Mouse (Mus musculus) megakaryocyte-erythroid progenitor cell, adult 5-6 weeks (primary cell): ENCODE data around the gene Nfia. TPM values are rescaled to one million over a fixed set of nuclear protein-coding genes. Genes with fewer than 3 reads are reported as not detected.
A peak's percentile ranks its signal among the peaks of the same experiment; 100 is the strongest.

ENCODE experiments used
- ATAC-seq: replicated peaks from 2 replicates; pipeline ENCODE4 v1.8.0; 2016; ENCODE audit warnings: mild to moderate bottlenecking, inconsistent platforms; ENCODE audit not compliant: severe bottlenecking, poor library complexity, low FRiP score, low TSS enrichment
- total RNA-seq, 2 experiments: library from RNA; stranded (forward) in 1 of 2; stranded (reverse) in 1 of 2; fragments of 200-1000, 215-1000 nt in 1 of 2; fragments of >200 nt in 1 of 2; fragmentation: Nextera tagmentation in 1 of 2; gene quantifications; 2 replicates each; pipeline ENCODE4 v1.2.3; 2014 to 2017

The Nfia gene
- total RNA-seq, 2 experiments from 2014 or later: 33.0 to 212 TPM

DNA sequence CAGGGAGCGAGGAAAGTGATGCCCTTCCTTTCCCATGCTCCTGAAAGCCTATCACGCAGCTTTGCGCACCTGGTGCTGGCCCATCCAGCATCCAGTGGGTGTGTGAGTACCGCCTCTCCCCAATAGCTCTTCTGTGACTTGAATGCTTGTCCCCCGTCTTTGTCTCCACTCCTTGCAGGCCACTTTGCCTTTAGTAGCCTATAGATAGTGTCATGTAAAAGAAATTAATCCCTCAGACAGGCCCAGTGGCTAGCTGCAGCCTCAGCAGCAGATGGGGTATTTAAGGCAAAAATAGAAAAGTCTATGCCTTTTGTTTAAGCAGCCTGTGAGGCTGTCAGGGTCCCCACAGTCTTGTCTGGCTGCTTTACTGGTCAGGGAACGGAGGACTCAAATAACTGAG lies 145.0 kb downstream of the Nfia start:
- no peak for ATAC-seq

DNA sequence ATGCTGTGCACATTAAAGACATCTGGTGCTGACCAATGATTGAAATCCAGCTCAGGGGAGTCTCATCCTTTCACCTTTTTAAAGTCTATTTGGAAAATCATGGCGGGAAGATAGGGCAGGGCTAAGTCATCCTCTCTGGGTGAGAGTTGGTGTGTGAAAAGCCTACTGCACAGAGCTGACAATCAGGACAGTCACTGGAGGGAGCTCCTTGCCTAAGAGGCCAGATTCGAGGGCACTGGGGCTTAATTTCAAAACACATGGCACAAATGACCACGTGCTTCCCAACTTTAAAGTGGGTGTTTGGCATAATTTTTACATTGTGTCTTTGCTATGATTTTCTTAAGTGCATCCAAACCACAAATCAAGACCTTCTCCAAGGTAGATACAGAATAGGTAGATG lies 146.1 kb downstream of the Nfia start:
- no peak for ATAC-seq

DNA sequence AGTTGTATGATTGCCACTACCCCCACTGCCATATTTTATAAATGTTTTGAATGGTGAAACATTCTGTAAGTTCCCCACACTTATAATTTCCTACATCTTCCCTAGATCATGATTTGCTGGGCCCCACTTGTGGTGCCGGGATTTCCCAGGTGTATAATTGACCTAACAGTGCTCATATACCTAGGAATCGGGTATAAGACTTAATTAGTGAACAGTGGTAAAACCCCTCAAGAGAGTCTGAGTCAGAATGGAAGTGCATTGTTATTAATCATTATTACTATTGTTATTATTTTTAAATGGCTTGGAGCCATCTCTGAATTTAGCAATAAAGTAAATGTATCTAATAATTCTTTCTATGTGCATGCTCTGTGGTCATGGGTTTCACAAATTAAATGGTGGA lies 147.2 kb downstream of the Nfia start:
- ATAC-seq: no peak

DNA sequence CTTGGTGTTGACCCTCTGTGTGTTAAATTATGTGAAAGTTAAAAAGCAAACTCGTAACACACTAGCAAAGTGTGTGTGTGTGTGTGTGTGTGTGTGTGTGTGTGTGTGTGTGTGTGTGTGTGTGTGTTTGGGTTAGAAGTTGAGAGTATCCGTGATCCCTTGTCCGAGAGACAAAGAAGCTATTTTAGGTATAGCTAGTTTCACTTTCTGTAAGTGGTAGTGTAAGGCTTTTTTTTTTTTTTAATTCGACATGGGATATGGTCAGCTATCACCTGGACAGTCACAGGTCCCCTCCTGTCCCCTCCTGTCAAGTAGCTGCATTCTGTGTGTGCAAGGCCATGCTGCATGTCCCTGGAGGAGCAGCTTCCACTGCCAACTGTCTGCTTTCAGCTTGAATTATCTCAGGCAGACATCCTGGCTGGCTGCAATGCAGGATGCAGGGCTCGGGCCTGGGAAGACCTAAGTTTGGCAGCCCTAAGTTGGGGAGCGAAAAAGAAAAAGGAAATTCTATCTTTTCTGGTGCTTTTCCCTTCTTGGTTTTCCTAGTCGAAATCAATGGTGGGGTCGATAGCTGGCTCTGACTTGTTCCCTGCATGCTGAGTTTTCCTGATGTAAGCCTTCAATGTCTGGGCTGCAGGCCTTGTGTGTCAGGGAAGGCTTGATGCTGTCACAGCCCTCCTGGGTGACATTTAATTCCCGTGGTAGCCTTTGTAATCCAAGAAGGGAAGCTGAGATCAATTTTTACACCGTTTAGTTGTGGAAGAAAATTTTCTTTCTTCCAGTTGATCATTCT lies 147.9 kb downstream of the Nfia start:
- ATAC-seq: peak; percentile 39; the same call in 1 of the 2 replicates

DNA sequence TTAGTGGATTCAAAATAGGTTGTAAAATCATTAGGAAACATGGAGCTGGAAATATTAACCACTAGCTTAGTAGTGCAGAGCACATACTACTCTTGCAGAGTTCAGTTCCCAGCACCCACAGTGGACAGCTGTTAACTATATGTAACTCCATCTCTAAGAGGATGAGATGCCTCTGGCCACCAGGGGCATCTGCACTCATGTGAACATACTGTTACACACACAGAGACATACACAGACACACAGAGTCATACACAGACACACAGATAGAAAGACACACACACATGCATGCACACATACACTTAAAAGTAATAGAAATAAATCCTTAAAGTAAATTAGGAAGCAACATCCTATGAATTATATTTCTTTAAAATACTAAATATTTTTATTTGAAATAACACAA lies 149.1 kb downstream of the Nfia start:
- no peak for ATAC-seq

DNA sequence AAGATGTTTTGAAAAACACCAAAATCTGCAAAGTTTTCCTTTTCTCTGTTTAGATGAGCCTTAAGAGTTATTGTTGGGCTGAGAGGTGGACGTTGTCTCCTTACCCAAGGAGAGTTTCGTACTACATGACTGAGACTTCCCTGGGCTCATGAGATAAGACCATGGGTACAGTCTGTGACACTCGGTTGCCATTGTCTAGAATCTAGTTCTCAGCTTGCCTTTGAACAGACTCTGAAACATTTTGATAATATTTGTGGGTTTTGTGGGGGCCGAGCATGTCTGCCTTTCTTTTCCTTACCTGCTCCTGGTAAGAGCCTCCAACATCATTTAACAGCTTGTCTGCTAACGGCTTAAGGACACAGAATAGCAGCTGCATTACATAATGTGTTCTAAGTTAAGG lies 150.7 kb downstream of the Nfia start:
- peak; percentile 84 for ATAC-seq

DNA sequence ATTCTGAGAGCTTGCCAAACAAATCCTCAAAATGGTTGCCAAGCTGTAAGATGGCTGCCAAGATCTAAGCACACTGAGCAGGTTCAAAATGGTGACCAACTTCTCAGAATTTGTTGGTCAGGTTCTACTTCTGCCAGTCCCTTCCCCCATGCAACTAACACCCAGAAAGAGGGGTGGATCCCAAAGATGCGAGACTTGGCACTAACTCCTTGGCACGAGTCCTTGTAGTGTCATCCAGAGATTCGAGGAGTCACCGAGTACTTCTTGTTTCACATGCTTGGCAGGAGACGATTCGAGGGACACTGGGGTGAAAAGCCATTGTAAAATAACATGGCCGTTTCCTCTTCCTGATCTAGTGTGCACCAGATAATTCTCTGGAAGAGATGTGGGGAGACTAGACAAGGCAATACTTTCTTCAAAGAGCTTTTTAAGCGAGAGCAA lies 151.4 kb downstream of the Nfia start:
- peak; percentile 61 for ATAC-seq

DNA sequence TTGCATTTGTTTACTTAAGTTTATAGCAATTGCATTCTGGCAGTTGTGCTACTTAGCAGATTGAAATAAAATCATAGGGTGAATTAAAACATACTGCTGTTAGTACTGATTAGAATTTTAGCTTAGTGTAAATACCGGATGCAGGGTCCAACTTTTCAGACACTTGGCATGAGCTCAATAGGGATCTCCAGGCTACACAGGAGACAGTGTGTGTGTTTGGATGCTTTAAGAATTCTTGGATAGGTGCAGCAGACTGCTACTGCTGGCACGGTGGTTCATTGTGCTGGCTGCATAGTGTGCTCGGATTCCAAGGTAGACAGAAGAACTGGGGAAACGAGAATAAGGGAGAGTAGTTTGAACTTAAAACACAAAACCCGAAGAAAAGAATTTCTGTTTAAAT lies 151.9 kb downstream of the Nfia start:
- no peak for ATAC-seq

DNA sequence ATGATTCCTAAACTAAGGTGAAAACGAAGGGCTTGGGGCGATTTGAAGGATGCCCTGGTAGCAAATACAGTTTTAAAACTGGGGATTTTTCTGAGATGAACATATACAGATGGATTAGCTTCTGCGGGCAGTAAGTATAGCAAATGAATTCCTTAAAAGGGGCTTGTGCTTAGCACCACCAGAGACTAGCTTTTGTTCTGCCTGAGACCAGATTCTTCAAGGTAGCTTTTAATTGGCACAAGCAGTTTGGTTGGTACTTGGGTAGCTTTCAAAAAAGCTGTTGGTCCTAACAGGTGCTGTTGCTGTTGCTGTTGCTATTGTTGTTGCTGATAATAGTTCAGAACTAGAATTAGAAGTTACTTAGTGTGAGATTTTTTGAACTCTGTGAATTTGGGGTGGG lies 152.3 kb downstream of the Nfia start:
- ATAC-seq: no peak

DNA sequence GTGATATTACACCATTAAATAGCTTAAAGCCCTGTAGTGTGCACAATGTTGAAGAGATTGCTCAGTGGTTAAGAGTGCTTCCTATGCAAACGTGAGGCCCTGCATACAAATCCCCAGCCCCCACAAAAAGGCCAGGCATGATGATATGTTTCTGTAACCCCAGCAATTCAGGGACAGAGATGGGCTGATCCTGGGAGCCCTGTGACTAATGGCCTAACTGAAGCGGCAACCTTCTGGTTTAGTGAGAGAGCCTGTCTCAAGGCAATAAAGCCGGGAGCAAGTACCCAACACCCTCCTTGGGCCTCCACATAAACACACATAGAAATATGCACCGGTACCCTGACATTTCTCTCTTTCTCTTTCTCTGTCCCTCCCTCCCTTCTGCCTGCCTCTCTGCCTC lies 153.1 kb downstream of the Nfia start:
- no peak for ATAC-seq

DNA sequence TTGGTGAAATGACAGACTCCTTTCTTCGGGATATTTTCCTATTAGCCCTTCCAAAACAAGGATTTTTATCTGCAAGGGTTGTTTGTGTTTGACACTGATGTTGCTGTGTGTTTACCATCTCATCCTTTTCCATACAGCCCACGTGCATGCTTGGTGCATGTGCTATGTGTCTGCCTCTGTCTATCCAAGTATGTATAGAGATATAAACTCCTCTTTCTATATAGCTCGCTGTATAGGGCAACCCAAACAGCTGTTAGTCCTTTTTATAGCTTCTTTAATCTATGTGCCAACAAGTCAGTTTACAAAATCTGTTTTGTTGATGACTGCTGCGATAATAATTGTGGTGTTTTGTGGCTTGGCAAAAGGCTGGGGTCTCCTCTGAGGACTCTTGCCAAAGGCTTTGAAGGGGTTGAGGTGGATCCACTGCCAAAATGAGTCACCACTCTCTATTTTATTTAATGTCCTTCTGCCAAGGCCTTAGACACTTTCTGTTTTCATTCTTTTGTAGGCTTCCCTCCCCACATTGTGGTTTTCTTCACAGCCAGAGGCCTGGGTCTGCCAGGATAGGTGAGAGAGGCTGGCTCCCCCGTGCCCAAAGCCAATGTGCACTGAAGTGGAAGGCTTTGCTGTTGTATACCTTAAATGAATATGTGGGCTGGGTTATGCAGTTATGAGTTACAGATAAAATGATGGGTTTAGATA lies 154.2 kb downstream of the Nfia start:
- no peak for ATAC-seq

DNA sequence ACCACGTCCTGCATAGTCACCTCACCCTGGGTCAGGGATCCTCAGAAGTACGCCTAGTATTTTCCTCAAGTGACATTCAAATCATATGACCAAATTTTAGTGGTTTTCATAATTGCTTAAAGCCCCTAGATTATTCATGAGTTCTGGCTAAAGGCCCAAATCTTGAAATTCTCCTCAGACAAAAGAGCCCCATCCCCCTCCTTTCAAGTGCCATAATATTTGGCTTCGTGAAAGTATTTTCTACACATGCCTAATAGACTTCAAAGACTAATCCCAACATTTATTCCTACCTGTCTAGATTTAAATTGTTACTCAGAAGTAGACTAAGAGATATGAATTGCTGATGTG lies 154.7 kb downstream of the Nfia start:
- ATAC-seq: no peak

DNA sequence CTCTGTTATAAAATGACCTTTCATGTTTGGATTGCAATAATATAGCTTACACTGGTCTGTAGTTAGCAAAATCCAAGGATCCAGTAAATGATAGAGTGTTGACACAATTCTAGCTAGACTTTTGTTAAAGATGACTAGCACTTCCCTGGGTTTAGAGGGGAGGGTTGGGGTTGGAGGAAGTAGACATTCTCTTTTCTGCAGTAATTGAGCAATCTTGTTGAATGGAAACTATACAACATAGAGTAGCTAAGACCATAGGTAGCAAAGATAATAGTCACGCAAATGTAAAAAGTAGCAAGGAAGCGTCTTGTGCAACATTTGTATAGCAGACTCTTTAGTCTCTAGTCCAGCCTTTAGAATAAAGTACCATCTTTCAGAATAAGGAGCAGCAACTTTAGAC lies 163.8 kb downstream of the Nfia start:
- ATAC-seq: no peak

DNA sequence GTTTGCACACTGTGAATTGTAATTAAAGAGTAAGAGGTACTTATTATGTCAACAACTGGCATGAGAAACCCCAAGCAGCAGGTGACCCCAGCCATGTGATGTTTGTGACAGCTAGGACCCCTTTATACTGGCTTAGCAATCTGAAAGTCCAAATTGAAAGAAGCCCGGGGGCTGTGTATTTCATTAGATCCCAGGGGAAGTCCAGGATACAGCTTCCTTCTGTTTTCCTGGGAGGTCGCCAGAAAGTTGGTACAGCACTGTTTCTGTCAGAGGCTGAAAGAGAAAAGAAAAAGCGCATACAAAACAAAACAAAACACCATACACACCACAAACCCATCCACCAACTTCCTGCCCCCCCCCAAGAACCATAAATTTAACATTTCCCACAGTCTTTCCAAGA lies 164.4 kb downstream of the Nfia start:
- no peak for ATAC-seq

DNA sequence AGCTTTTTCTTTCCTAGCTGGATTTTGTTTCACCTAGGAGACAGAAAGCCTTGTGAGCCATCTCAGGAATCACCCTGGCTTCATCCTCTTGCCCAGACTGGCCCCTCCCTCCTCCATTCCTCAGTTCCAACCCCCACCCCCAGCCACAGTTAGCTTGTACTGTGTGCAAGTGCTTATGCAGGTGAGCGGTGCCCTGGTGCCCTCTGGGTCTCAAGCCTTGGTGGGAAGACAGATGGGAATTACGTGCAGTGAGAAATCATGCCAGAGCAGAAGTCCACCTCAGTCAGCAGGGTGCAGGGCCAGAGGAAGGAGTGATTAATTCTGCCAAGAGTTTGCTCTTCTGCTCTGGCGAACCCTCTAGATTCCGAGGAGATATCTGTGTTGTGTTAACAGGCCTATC lies 167.0 kb downstream of the Nfia start:
- 0 out of 2 replicates have a peak, but pooled peaks have one; percentile 3 for ATAC-seq

DNA sequence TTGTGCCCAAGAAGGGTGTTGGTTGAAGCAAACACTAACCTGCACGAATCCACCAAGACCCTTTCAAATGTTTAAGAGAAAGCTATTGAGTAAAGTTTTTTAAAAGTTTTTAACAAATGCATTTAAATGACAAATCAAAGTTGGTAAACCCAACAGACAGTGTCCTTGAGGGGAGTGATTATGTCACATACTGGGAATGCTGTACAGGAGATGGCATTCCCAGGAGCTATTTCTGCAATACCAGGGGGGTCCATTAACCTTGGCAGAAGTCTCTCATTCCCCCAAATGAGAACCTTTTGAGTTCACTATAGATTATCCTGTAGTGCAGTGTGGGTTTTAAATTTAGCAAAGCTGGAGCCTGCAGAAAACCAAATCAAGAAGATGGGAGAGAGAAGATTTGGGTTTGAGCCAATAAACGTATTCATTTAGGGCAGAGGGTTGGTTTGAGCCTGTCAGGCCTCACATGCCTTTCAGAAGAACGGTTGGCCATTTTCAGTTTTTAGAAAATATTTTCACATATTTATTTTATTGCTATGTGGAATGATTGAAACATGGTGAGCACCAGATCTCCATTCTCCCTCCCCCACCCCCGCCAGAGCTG lies 167.5 kb downstream of the Nfia start:
- ATAC-seq: no peak

DNA sequence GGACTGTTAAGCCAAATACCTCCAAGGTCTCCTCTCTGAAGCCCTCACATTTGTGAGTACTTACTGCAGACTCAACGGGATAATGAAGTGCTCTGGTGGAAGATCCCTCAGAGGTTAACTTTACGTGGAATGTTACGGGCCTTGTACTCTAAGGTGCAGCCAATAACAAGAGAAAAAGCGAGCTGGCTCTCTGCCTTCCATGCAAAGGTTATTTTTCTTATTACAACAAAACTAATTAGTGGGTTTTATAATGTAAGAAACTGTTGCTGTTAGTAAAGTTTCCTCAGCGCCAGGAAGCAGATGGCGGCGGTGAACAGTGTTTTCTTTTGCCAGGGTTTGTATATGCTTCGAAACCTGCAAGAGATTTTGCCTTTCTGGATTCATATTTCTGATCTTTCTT lies 169.1 kb downstream of the Nfia start:
- no peak for ATAC-seq

DNA sequence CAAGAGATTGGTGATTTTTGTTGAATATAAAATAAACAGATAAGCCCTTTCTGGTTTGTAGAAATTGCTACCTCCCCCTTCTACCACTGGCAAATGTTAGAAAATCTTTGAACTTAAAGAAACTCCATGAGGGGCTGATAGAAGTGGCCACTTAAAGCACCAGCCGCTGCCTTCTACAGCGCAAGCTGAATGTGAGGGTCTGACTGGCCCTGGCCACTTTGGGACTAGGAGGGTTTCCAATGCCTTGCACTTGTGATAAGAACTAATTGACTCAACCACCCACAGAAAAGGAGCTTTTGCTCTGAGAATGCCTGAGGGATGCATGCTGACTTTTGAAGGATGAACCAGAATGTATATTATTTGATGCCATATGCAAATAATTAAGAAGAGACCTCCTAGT lies 171.8 kb downstream of the Nfia start:
- ATAC-seq: no peak

DNA sequence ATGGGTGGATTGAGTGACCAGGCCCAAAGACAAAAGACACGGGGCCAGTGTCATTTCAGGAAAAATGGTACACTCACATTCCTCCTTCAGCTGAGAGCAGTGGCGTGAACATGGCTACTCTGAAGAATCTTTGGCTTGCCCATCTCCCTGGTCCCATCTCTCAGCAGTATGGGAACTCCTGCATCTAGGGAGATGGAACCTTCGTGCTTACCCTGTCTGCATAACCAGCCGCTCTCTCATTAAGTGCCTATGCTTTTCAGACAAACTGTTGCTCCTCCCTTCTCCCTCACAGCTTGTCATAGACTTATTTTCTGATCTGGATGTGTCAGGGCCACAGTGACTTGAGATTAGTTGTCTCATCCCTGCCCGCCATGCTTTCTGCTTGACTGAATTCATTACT lies 174.9 kb downstream of the Nfia start:
- ATAC-seq: no peak

DNA sequence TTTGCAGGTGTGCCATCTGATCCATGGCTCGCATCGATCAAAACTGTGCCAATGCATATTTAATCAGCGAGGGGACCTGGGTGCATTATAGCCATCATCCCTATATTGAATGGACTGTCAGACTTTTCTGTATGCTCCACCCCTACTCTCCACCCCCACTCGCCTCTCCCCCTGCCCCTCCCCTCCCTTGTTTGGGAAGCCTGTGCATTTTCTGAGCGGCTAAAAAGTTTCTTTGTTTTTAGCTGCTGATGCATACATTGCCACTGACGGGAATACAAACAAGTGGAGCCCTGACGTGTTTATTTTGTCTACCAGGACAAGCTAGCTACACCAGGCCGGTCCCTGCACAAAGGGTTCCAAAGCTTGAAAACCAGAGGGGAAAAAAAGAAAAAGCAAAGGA lies 175.7 kb downstream of the Nfia start:
- ATAC-seq: no peak
